Mouse (Mus musculus) hindbrain, embryonic 10.5 days (tissue): ENCODE results near the gene Clmn. TPM values are rescaled to one million over a fixed set of nuclear protein-coding genes. Genes with fewer than 3 reads are reported as not detected.

Experiments
- DNase-seq: peaks from one replicate; pipeline ENCODE4 v3.0.0-alpha.2; 2017; ENCODE audit warnings: low spot score
- H3K27ac ChIP-seq: fragments of 300-500 bp; sonication (generic); 2 replicates; pipeline ENCODE4 v1.5.1; 2016; ENCODE audit warnings: mild to moderate bottlenecking, moderate library complexity
- H3K27me3 ChIP-seq: fragments of 300-500 bp; sonication (generic); 2 replicates; pipeline ENCODE4 v1.6.1; 2016; ENCODE audit warnings: mild to moderate bottlenecking; ENCODE audit not compliant: poor library complexity, insufficient read depth, severe bottlenecking
- H3K36me3 ChIP-seq: fragments of 300-500 bp; sonication (generic); 2 replicates; pipeline ENCODE4 v1.6.1; 2016; ENCODE audit warnings: mild to moderate bottlenecking, moderate library complexity
- H3K4me1 ChIP-seq: fragments of 300-500 bp; sonication (generic); replicated peaks from 2 replicates; pipeline ENCODE4 v1.6.1; 2016; ENCODE audit warnings: mild to moderate bottlenecking
- H3K4me3 ChIP-seq: fragments of 300-500 bp; sonication (generic); 2 replicates; pipeline ENCODE4 v1.5.1; 2016; ENCODE audit warnings: mild to moderate bottlenecking, moderate library complexity
- H3K9me3 ChIP-seq: fragments of 300-500 bp; sonication (generic); 2 replicates; pipeline ENCODE4 v1.6.1; 2016; ENCODE audit warnings: mild to moderate bottlenecking, moderate library complexity
- WGBS: fragments of 180-500 bp; shearing (Covaris S2); methylation state at CpG from one replicate; pipeline ENCODE4 v1.1.7; 2016; 5-methylcytosine and 5-hydroxymethylcytosine counted together
- polyA plus RNA-seq: library from polyadenylated mRNA; unstranded; fragments of >200 nt; fragmentation: Nextera tagmentation; extraction: Ambion mirVana; gene quantifications from 2 replicates; pipeline ENCODE4 v1.2.1, GENCODE M21; 2016

Gene Clmn
- polyA plus RNA-seq, 1 experiment from 2014 or later: 2.7 TPM

GRCm38 (mm10) chr12:104850119-104850518 is 14.8 kb downstream of the Clmn start:
- H3K36me3 ChIP-seq: 0 out of 2 replicates have a peak, but pooled peaks cover 2% of the 10 kb centered on the region
- no peak overlapping the region for H3K27ac ChIP-seq
- H3K4me3 ChIP-seq: no peak overlapping the region
- DNase-seq: no peak
- H3K27me3 ChIP-seq: peaks cover 21% of the 10 kb centered on the region
- no peaks in the 10 kb centered on the region for H3K9me3 ChIP-seq
- 92% methylated on average over 7 of the region's 7 CpGs for WGBS
- H3K4me1 ChIP-seq: peaks cover 36% of the 10 kb centered on the region

DNA sequence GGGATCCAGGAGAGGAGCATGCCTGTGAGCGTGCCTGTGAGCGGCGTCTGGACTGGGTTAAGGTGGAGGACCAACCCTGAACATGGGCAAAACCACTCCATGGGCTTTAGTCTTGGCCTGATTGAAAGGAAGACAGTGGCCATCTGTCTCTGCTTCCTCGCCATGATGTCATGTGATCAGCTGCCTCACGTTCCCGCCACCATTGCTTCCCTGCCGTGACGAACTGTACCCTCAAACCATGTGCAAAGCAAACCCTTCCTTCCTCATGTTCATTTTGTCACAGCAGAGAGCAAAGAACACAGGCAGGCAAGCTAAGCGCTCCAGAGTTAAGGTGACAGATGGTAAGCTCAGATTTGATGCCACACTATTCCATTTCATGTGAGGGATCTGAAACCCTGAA is 16.2 kb downstream of the Clmn start:
- 89% methylated on average over 9 of the region's 9 CpGs for WGBS
- Histone ChIP-seq H3K36me3 (no peaks in the 10 kb centered on the region), H3K4me1 (peaks cover 50% of the 10 kb centered on the region), H3K27ac (no peak overlapping the region), H3K9me3 (no peaks in the 10 kb centered on the region), H3K4me3 (no peak overlapping the region), H3K27me3 (peaks cover 21% of the 10 kb centered on the region)
- no peak for DNase-seq

DNA sequence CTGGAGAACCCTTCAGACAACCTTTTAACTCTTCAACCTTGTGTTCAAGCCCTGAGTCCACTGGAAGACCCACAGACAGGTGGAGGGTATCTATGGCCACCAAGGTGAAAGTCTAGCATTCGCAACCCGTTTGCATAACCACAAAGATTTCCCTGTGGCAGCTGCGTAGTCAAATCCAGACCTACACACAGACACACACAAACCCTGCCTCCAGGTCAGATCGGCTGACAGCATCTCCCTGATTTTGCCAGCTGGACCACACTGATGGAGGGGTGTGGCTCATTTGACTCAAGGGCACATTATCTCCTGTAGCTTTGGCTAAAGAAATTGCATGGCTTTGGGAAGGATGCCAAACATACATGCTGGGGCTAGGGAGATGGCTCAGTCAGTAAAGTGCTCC is 17.6 kb downstream of the Clmn start:
- Histone ChIP-seq H3K9me3 (no peaks in the 10 kb centered on the region), H3K4me1 (peaks cover 46% of the 10 kb centered on the region), H3K27me3 (peaks cover 21% of the 10 kb centered on the region), H3K27ac (no peak overlapping the region), H3K4me3 (no peak overlapping the region), H3K36me3 (no peaks in the 10 kb centered on the region)
- no peak for DNase-seq
- 95% methylated on average over 4 of the region's 4 CpGs for WGBS

GRCm38 (mm10) chr12:104845707-104846106 is 19.2 kb downstream of the Clmn start:
- peak overlapping the region; percentile 41 for H3K4me3 ChIP-seq
- peak overlapping the region; percentile 59 for H3K27ac ChIP-seq
- peaks cover 43% of the 10 kb centered on the region for H3K4me1 ChIP-seq
- peak; percentile 27 for DNase-seq
- H3K36me3 ChIP-seq: no peaks in the 10 kb centered on the region
- H3K9me3 ChIP-seq: no peaks in the 10 kb centered on the region
- peaks cover 21% of the 10 kb centered on the region for H3K27me3 ChIP-seq
- under 1% methylated on average over 11 of the region's 11 CpGs for WGBS

DNA sequence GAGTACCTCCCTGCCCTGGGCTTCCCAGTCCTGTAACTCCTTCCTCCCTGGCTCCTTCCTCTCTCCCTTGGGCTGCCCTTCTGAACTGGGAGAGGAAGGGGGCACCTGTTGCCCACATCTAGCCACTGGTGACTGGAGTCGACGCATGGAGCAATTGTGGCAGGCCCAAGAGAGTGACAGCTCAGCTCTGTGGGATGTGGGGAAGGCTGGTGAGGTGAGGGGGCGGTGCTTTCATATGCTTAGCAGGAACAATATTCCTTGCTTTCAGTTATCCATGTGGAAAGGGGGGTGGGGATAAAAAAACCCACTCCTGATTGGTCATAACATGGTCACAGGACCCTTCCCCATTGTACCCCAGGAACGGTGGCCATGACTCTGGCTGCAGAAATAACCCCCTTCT is 19.9 kb downstream of the Clmn start:
- Histone ChIP-seq H3K4me3 (no peak overlapping the region; the same call in 1 of the 2 replicates), H3K9me3 (no peaks in the 10 kb centered on the region), H3K4me1 (peaks cover 43% of the 10 kb centered on the region), H3K27ac (peak overlapping the region; percentile 59), H3K27me3 (peaks cover 21% of the 10 kb centered on the region), H3K36me3 (no peaks in the 10 kb centered on the region)
- 68% methylated on average over 4 of the region's 4 CpGs for WGBS
- no peak for DNase-seq

DNA sequence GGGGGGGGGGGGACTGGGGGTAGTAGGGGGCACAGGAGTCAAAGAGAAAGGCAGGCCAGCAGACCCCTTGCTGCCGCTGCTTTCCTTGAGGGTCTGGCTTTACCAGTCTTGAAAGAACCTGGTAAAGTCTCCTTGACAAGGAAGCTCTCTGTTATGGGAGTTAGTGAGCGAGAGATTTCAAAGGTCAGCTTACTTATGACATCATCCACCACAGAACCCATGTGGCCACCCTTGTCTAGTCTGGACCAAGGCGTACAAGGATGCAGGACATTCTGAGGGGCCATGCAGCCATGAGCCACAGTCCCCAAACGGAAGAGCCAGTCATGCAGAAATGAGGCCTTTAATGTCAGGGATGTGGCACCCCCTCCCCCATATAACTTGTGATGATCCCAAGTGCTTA is 20.6 kb downstream of the Clmn start:
- H3K36me3 ChIP-seq: no peaks in the 10 kb centered on the region
- no peak overlapping the region for H3K27ac ChIP-seq
- H3K27me3 ChIP-seq: peaks cover 21% of the 10 kb centered on the region
- 81% methylated on average over 4 of the region's 4 CpGs for WGBS
- no peak overlapping the region for H3K4me3 ChIP-seq
- H3K4me1 ChIP-seq: peaks cover 45% of the 10 kb centered on the region
- no peaks in the 10 kb centered on the region for H3K9me3 ChIP-seq
- no peak for DNase-seq

DNA sequence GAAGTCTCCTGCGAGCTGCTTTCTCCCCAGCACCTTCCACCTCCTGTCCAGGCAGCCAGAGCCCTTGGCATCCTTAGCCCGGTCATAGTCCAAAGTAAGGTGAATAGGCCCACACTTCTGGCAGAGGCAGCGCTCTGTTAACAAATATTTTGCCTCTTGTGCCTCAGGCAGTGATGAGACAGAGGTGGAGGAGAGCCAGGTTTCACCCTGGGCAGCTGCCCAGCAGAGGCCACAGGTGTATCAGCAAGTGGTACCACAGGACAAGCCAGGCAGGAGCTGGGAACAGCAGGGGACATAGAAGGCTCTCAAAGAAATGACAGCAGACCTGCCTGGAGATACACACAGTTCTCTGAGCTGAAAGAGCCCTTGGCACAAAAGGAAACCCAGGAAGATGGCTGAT is 23.6 kb downstream of the Clmn start:
- peaks cover 50% of the 10 kb centered on the region for H3K4me1 ChIP-seq
- no peak for DNase-seq
- H3K27me3 ChIP-seq: peaks cover 12% of the 10 kb centered on the region
- no peak overlapping the region for H3K4me3 ChIP-seq
- no peaks in the 10 kb centered on the region for H3K9me3 ChIP-seq
- no peak overlapping the region for H3K27ac ChIP-seq
- no peaks in the 10 kb centered on the region for H3K36me3 ChIP-seq
- 80% methylated on average over 3 of the region's 3 CpGs for WGBS

GRCm38 (mm10) chr12:104838987-104839386 is 25.9 kb downstream of the Clmn start:
- H3K4me1 ChIP-seq: peaks cover 42% of the 10 kb centered on the region
- H3K27me3 ChIP-seq: no peaks in the 10 kb centered on the region
- no peaks in the 10 kb centered on the region for H3K9me3 ChIP-seq
- DNase-seq: no peak
- no peaks in the 10 kb centered on the region for H3K36me3 ChIP-seq
- WGBS: 55% methylated on average over 4 of the region's 4 CpGs
- no peak overlapping the region for H3K27ac ChIP-seq
- no peak overlapping the region for H3K4me3 ChIP-seq

DNA sequence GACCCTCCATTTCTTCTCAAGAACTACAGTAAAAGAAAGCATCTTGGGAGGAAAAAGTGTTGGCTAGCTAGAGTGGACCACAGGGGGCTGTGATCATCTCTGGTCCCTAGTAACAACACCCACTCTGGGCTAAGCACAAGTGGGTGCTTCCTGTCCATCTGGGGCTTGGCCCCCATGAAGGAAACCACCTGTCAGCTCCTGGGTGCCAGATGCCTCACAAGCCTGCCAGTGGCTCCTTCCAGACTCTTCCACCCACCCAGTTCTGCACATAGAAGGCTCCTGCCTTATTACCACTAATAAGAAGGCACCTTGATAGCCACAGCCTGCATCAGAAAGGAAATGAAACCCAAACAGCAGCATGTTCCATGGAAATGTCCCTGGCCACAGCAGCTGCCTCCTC is 26.4 kb downstream of the Clmn start:
- no peak overlapping the region for H3K27ac ChIP-seq
- no peaks in the 10 kb centered on the region for H3K36me3 ChIP-seq
- peaks cover 39% of the 10 kb centered on the region for H3K4me1 ChIP-seq
- H3K4me3 ChIP-seq: no peak overlapping the region
- no peak for DNase-seq
- H3K9me3 ChIP-seq: no peaks in the 10 kb centered on the region
- no peaks in the 10 kb centered on the region for H3K27me3 ChIP-seq

DNA sequence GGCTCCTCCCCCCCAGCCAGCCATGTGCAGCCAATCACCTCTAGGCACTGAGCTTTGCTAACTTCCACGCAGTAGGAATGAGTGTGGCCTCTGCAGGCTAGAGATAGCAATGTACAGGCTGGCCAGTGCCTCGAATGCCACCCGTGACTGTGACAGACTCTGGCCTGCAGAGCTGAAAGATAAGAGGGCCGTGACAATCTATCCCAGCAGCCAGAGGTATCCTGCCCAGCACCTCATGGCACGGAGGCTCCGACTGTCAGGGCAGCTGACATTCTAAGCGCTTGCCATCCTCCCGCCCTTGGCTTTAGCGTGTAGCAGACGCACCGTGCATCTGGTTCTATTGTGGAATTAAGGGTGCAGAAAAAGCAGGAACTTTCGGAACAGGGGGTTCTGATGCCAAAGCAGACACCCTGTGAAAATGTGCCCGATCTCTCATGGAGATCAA is 26.9 kb downstream of the Clmn start:
- Histone ChIP-seq H3K27me3 (no peaks in the 10 kb centered on the region), H3K4me3 (no peak overlapping the region), H3K4me1 (peaks cover 39% of the 10 kb centered on the region), H3K9me3 (no peaks in the 10 kb centered on the region), H3K36me3 (no peaks in the 10 kb centered on the region), H3K27ac (no peak overlapping the region)
- WGBS: 79% methylated on average over 13 of the region's 13 CpGs
- no peak for DNase-seq

DNA sequence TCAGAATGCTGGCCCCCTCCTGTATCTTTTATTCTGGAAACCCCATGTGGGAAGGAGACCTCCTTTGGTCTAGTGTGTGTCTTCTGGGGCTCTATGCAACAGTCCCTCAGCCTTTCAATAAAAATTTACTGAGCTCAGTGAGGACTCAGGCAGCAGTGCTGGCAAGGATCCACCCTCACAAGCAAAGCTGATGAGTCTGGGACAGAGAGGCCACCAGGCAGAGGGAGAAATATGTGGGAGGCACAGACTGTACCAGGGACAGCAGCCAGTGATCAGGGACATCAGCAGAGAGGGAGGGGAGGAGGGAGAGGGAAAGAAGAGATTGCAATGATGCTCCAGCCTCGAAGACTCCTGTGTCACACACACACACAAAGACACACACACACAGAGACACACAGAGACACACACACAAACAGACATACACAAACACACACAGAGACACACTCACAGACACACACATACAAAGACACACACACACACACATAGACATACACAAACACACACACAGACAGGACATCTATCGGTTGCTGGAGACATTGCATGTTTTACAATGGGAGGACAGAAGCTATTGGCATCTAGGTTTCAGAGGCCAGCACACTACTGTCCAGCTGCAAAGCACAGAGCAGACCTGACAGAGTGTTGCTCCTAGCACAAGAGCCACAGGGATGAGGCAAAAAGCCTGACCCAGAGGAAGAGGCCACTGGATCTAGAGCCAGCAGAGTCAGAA is 27.6 kb downstream of the Clmn start:
- WGBS: 90% methylated on average over 2 of the region's 2 CpGs
- Histone ChIP-seq H3K9me3 (no peaks in the 10 kb centered on the region), H3K27me3 (no peaks in the 10 kb centered on the region), H3K4me1 (peaks cover 39% of the 10 kb centered on the region), H3K4me3 (no peak overlapping the region), H3K27ac (no peak overlapping the region), H3K36me3 (no peaks in the 10 kb centered on the region)
- no peak for DNase-seq

GRCm38 (mm10) chr12:104836230-104836629 is 28.6 kb downstream of the Clmn start:
- Histone ChIP-seq H3K36me3 (no peaks in the 10 kb centered on the region), H3K4me1 (peaks cover 39% of the 10 kb centered on the region), H3K9me3 (no peaks in the 10 kb centered on the region), H3K27me3 (no peaks in the 10 kb centered on the region), H3K27ac (no peak overlapping the region), H3K4me3 (no peak overlapping the region)
- 92% methylated on average over 6 of the region's 6 CpGs for WGBS
- no peak for DNase-seq

DNA sequence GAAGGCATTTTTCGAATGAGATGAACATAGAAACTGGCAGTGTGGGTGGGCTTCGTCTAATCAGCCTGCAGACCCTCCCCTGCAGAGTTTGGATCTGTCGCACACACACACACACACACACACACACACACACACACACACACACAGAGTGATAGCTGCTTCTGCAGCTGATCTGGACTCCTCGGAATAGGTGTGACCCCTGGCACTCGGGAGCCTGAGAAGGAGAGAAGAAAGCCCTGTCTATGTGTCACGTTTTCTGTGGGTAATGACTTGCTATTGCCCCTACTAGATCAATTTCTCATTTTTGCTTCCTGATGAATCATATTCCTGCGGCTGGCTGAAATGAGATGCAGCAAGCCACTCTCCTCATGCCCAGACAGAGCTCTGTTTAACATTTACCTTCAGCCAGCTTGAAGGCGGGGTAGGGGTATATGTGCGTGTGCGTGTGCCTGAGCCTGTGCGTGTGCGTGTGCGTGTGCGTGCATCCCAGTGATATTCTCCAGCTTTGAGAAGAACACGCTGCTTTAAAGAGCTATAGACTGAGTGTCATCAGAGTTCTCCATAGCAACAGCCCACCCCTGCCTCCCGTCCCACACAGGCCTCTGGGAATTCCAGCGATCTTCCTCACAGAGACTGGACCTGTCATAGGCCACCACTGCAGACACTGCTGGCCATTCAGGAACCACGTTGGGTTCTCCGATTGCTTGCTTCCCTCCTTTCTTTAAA is 29.3 kb downstream of the Clmn start:
- no peak overlapping the region for H3K4me3 ChIP-seq
- H3K9me3 ChIP-seq: no peaks in the 10 kb centered on the region
- no peaks in the 10 kb centered on the region for H3K36me3 ChIP-seq
- peaks cover 40% of the 10 kb centered on the region for H3K4me1 ChIP-seq
- 65% methylated on average over 19 of the region's 19 CpGs for WGBS
- peak; percentile 27 for DNase-seq
- no peak overlapping the region for H3K27ac ChIP-seq
- no peaks in the 10 kb centered on the region for H3K27me3 ChIP-seq
